Mouse (Mus musculus) kidney, adult 2 months (tissue): Measurements from ENCODE around the gene Slpi.

Experiments used
- CTCF ChIP-seq: fragments of 200-500 bp; conservative IDR thresholded peaks from 2 replicates; pipeline ENCODE4 v1.5.1; 2011; ENCODE audit warnings: low read depth, mild to moderate bottlenecking, control low read depth, low read length, moderate library complexity, mixed read lengths; ENCODE audit not compliant: insufficient read depth, insufficient read length
- POLR2A ChIP-seq: fragments of 200-500 bp; IDR thresholded peaks from one replicate; pipeline ENCODE4 v1.6.1; 2011; ENCODE audit warnings: low read depth, low read length, control low read depth

- TF ChIP-seq CTCF (no peak), POLR2A (no peak)
These were observed 76.3 kb downstream of the Slpi start for GRCm38 (mm10) chr2:164312599-164312998.
